Mouse (Mus musculus): Measurements from ENCODE around the gene March10. TPM values are rescaled to one million over a fixed set of nuclear protein-coding genes. Genes with fewer than 3 reads are reported as not detected.

Gene March10
- total RNA-seq, 2 experiments from 2014 or later, result not detected

DNA sequence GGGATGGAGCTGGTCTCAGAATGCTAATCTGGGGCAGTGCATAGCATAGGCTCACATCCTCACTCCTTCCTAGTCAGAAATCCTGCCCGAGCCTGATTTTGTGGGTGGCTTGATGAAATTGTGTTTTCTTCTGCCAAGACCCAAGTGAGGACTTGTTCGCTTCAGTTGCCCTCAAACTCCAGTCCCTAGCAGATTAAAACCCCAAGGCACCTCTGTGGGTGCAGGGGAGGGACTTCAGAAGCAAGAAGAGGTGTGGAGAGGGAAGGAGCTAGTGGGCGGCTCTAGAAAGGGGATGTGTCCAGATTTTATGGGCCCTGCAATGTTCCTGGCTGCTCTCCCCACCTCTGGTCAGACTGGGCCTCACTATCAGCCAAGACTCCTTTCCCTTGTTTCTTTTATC, 125.4 kb downstream of the March10 start:
- DNase-seq (ENCODE audit: low spot score), result no peak
- intact Hi-C loops (cut with DNase I), result no loop called here

DNA sequence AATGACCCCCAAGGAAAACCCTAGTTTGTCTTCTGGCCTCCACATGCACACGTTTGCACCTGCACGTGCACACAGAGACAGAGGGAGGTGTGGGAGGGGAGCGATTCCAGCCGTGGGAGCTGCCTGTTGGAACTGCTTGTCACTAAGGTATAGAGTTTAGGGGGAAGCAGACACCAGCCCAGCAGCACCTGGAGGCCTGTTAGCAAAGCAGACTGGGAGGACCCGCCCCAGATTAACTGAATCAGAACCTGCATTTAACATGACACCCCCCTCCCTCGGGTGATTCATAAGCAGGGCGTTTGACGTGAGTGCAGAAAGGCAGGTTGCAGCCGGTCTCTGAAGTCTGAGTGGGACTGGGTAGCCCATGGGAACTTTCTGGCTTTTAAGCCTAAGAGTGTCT, 126.6 kb downstream of the March10 start:
- intact Hi-C loops (cut with DNase I), result no loop called here
- DNase-seq (ENCODE audit: low spot score), result no peak

DNA sequence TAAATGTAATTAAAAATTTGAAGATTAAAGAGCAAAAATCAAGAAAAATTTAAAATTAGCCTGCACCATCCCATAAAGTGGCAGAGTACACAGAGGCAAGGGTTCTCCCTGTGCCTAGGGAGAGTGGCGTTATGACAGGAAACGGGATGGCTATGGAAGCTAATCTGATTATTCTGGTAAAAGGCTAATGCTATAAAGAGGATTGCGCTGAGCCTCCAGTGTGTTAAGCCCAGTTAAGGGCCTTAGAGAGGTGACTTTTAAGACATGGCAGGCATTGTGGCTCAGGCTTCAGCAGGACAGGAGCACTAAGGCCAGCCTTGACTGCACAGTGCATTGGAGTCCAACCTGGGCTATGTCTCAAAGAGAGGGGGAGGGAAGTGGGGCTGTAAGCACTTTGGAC, 129.4 kb downstream of the March10 start:
- no peak for DNase-seq (ENCODE audit: low spot score)
- intact Hi-C loops (cut with DNase I), result no loop called here

DNA sequence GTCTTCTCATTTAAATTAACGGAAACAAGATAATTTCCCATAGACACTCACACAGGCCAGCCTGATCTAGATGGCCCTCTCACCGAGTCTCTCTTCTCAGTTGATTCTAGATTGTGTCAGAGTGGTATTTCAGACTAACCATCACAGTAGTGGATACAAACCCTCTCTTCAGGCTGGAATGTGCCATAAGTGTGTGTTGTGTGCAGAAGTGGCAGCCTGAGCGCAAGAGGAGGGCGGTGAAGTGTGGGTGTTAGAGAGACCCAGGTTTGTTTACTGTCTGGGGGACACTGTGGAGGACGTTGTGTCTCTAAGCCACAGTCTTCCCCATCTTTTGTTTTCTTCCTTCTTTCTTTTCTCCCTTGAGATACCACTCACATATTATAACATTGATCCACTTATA, 133.0 kb downstream of the March10 start:
- intact Hi-C loops (cut with DNase I), result no loop called here
- DNase-seq (ENCODE audit: low spot score), result no peak

DNA sequence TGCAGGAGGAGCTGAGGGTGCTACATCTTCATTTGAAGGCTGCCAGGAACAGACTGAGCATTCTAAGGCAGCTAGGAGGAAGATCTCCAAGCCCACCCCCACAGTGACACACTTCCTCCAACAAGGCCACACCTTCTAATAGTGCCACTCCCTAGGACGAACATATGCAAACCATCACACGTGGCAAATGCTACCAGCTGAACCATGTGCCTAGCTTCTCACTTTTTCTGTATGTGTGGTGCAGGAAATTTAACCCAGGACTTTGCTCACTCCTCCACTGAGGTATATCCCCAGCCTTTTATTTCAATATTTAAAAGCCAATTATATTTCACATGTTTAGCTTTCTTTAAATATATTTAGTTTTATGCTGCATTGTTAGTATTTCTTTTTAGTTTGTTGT, 135.4 kb downstream of the March10 start:
- intact Hi-C loops (cut with DNase I), result no loop called here
- no peak for DNase-seq (ENCODE audit: low spot score)

DNA sequence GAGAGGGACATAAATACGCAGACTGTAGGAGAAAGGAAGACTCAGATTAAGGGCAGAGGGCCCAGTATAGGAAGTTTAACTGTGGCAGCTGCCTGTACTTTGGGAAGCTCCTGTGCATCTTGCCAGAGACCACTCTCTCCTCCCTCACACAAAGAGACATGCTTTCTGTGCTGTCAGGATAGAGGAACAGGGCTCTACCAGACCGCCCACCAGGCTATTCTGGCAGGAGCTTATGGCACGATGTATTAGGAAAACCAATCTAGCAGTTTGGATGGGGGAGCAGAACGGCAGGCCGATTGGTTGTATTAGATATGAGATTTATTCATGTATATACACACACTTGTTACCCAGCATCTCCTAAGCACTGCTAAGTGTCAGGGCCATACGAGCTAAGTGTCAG, 138.8 kb downstream of the March10 start:
- intact Hi-C loops (cut with DNase I), result no loop called here

DNA sequence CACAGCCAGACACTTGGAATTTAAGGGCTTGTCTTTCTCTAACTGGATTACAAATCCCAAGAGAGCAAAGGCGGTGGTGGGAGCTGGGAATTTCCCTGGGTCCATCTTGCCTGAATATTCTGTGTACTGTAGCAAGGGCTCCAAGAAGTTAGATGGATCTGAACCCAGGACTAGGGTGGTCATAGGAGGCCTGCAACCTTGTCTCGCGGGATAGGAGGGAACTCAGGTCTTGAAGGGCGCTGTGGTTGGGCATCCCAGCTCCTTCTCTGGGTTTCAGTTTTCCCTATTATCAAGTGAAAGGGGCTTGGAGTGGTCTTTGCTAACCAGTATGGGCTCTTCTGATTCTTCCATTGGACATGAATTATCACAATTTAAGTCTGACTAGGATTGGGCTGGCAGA, 140.4 kb downstream of the March10 start:
- no peak for DNase-seq (ENCODE audit: low spot score)
- intact Hi-C loops (cut with DNase I), result no loop called here

More for the DNA sequence above, 138.8 kb downstream of the March10 start:
- DNase-seq (ENCODE audit: low spot score), result no peak

DNA sequence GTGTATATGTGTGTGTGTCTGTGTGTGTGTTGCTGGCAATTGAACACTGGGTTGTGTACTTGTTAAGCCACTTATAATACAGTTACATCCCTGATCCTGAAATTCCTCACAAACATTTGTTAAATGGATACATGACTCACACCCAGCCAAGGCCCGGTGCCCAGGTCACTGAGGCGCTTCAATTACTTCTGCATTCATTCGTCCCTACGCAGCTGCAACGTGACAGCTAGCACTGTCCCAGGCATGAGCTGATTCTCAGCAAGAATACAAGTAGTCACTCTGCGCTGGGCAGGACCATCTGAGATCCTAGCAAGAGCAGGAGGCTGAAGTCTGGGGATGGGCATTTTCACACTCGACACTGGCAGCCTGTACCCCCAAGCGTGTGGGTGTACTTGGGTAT, 141.2 kb downstream of the March10 start:
- DNase-seq (ENCODE audit: low spot score), result no peak
- intact Hi-C loops (cut with DNase I), result no loop called here

DNA sequence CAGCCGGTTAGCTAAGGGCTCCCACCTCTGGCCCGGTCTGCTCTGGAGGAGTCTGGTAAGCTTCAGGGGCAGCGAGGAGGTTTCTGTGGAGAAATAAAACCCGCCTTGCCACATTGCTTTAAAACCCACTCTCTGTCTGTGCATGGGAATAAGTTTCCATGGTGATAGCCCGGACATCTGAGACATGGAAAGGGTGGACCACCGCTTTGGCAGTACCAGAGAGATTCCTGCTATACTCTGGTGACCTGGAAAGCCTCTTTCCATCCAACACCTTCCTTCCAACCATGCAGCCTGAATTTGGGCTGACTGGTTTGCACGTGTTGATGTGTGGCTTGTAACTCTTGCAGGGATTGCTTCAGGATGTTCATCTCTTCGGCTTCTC, 142.9 kb downstream of the March10 start:
- DNase-seq (ENCODE audit: low spot score), result no peak
- intact Hi-C loops (cut with DNase I), result no loop called here

DNA sequence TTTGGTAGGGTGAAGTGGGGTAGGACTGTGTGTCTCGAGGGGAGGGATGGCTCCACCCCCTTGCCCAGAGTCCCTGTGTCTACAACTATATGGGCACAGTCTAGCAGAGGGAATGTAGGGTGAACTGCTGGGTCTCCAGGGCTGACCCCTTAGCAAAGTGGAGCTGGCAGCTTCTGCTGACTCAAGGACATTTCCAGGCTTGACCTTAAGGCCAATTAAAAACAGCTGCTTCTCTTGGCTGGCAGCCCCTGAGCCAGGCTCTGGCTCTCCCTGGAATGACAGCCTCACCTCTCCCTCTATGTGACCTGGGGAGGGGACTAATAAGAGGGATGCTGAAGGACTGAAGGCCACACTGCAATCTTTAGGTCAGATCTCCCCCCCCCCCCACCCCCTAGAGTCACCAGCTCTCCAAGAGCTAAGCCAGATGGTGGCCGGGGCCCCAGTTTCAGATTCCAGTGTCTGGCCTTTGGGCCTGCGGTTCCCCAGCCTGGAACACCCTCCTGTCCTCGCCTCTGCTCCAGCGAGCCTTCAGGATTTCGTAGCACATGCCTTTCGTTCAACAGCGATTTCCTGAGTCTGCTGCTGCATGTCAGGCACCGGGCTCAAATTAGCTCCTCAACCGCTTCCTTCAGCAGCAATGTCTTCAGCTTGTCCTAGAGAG, 143.4 kb downstream of the March10 start:
- peak; percentile 31 for DNase-seq (ENCODE audit: low spot score)
- intact Hi-C loops (cut with DNase I), result no loop called here

DNA sequence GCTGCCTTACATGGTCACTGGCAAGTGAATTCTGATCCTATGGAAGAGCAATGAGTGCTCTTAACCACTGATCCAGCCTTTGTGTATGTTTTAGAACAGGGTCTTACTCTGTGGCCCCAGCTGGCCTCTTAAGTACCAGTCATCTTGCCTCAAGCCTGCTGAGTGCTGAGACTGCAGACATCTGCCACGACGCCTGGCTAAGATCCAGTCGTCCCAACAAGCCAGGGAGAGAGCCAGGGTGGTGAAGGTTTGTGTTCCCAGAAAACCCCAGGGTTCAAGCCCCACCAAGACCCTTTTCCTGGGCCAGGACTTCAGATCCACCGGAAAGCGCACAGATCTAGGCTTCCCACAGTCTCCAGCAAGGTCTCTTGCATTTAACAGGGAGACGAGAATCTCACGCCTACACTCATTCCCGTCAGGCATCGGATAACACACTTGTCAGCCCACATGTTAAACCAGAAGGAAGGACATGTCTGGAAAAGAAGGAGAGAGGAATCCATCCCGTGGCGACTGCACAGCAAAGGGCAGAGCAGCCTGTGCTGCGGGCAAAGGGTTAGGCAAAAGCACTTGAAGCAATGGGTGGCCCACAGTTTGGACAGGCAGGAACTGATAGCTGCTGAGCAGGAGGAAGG, 144.1 kb downstream of the March10 start:
- intact Hi-C loops (cut with DNase I), result no loop called here
- DNase-seq (ENCODE audit: low spot score), result no peak

DNA sequence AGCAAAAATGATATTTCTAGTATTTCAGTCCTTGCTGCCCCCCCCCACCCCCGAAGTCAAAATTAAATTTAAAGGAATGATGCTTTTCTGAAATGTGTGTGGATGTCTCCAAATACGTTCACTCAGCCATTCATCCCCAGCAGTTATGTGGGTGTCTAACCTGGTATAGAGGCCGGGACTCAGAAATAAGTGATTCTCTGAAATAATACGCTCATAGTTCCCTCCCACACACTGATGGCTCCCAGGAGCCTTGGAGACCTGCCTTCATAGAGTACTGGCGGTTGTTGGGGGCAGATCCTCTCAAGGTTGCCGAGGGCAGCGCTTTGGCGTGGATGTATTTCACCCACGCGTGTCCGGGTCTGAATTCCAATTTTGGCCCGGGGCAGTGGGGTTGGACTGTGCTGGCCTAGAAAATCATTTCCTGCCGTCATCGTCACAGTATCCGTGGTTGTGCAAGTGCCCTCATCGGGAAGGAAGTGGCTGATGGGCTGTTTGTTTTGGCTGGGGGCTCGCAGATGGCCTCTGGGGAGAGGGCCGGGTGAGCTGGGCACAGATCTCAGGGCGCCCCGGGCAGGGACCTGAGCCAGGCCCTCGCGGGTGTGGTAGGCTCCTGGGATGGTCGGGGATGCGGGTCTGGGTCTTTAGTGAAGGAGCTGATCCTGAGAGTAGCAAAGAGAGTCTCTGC, 145.1 kb downstream of the March10 start:
- DNase-seq (ENCODE audit: low spot score), result peak; percentile 67
- intact Hi-C loops (cut with DNase I), result no loop called here

Other genes with a start within 250 kb of the March10 start
- 10 to 100 TPM; 20.9 to 23.4 TPM for gene Mrc2, start 164.1 kb downstream of the March10 start, total RNA-seq (2021)
- 10 to 100 TPM; 11.7 to 14.5 TPM for gene Tanc2, start 133.3 kb upstream of the March10 start, total RNA-seq (2021)

Data from heart, postnatal 25 days (tissue).